7 mouse cellular contexts compared by ENCODE assay signal in genomic region chr10:115384221-115385017, GRCm38 (mm10). TPM values are rescaled to one million over a fixed set of nuclear protein-coding genes. Genes with fewer than 3 reads are reported as not detected.
DNase-seq lines count a peak whose midpoint lies in the region; ATAC-seq lines count a peak whose summit lies in the region.

Gene Thap2, minus strand, starts transcription at chr10:115384443.
Gene Zfc3h1, plus strand, starts transcription at chr10:115384959.

- H3K27ac ChIP-seq in embryonic facial prominence, embryonic 12.5 days = peak within 1 kb of the TSS; percentile 97
- H3K27ac ChIP-seq in limb, embryonic 11.5 days (replicated peaks; ENCODE audit: low read depth, low read length) = peak within 1 kb of the TSS; percentile 95
- H3K27ac ChIP-seq in midbrain, embryonic 14.5 days (replicated peaks; ENCODE audit: low read depth, low read length) = peak within 1 kb of the TSS; percentile 98

- DNase-seq in adrenal gland, postnatal 25 days = peak; percentile 96
- DNase-seq in heart, adult 11 months = peak; percentile 100
- peak; percentile 97 for DNase-seq in kidney, adult 18-20 months
- DNase-seq in limb, embryonic 11.5 days (ENCODE audit: low spot score) = peak; percentile 99
- peak; percentile 100 for DNase-seq in midbrain, embryonic 14.5 days
- peak; percentile 95 to 97 for DNase-seq in spleen, adult 18-20 months

- peaks cover 9% of the 10 kb centered on the region; the same call in 1 of the 2 replicates for H3K36me3 ChIP-seq in embryonic facial prominence, embryonic 12.5 days
- no peaks in the 10 kb centered on the region for H3K36me3 ChIP-seq in limb, embryonic 11.5 days (ENCODE audit: control insufficient read depth, insufficient read depth, low read length)
- H3K36me3 ChIP-seq in midbrain, embryonic 14.5 days (ENCODE audit: control insufficient read depth, insufficient read depth, low read length) = peaks cover 2% of the 10 kb centered on the region; the same call in 1 of the 2 replicates

- H3K9me3 ChIP-seq in embryonic facial prominence, embryonic 12.5 days = no peaks in the 10 kb centered on the region
- H3K9me3 ChIP-seq in limb, embryonic 11.5 days (ENCODE audit: control insufficient read depth, low read length) = no peaks in the 10 kb centered on the region
- no peaks in the 10 kb centered on the region for H3K9me3 ChIP-seq in midbrain, embryonic 14.5 days (ENCODE audit: control insufficient read depth, low read length)

- peaks cover 21% of the 10 kb centered on the region for H3K4me1 ChIP-seq in embryonic facial prominence, embryonic 12.5 days
- H3K4me1 ChIP-seq in limb, embryonic 11.5 days (ENCODE audit: control insufficient read depth, insufficient read depth, low read length) = peaks cover 5% of the 10 kb centered on the region; the same call in 1 of the 2 replicates
- H3K4me1 ChIP-seq in midbrain, embryonic 14.5 days (ENCODE audit: control insufficient read depth, insufficient read depth, low read length) = peaks cover 46% of the 10 kb centered on the region

- H3K27me3 ChIP-seq in embryonic facial prominence, embryonic 12.5 days = no peaks in the 10 kb centered on the region
- H3K27me3 ChIP-seq in limb, embryonic 11.5 days (ENCODE audit: control insufficient read depth, insufficient read depth, low read length) = no peaks in the 10 kb centered on the region
- no peaks in the 10 kb centered on the region for H3K27me3 ChIP-seq in midbrain, embryonic 14.5 days (ENCODE audit: control insufficient read depth, insufficient read depth, low read length)

- peak within 1 kb of the TSS; percentile 97 for H3K4me3 ChIP-seq in embryonic facial prominence, embryonic 12.5 days
- H3K4me3 ChIP-seq in limb, embryonic 11.5 days (ENCODE audit: low read depth, low read length) = peak within 1 kb of the TSS; percentile 97
- H3K4me3 ChIP-seq in midbrain, embryonic 14.5 days (replicated peaks; ENCODE audit: low read depth, low read length) = peak within 1 kb of the TSS; percentile 93

- ATAC-seq in embryonic facial prominence, embryonic 12.5 days (ENCODE audit: insufficient number of reproducible peaks, insufficient read depth, low FRiP score, low TSS enrichment) = peak; percentile 99
- ATAC-seq in limb, embryonic 11.5 days (ENCODE audit: insufficient number of reproducible peaks, low FRiP score, low TSS enrichment, low read depth) = peak; percentile 98
- ATAC-seq in midbrain, embryonic 14.5 days (ENCODE audit: low FRiP score, low TSS enrichment) = peak; percentile 97

- WGBS in embryonic facial prominence, embryonic 12.5 days = under 1% methylated on average over 64 of the region's 65 CpGs
- under 1% methylated on average over 65 of the region's 65 CpGs for WGBS in limb, embryonic 11.5 days
- WGBS in midbrain, embryonic 14.5 days = under 1% methylated on average over 65 of the region's 65 CpGs

- H3K9ac ChIP-seq in embryonic facial prominence, embryonic 12.5 days = peak within 1 kb of the TSS; percentile 95
- peak within 1 kb of the TSS; percentile 95 for H3K9ac ChIP-seq in limb, embryonic 11.5 days (ENCODE audit: low read length)
- H3K9ac ChIP-seq in midbrain, embryonic 14.5 days (replicated peaks; ENCODE audit: low read length) = peak within 1 kb of the TSS; percentile 89

- H3K4me2 ChIP-seq in embryonic facial prominence, embryonic 12.5 days (replicated peaks) = peak within 1 kb of the TSS; percentile 57
- peak within 1 kb of the TSS; percentile 68 for H3K4me2 ChIP-seq in limb, embryonic 11.5 days (ENCODE audit: low read depth, severe bottlenecking)
- H3K4me2 ChIP-seq in midbrain, embryonic 14.5 days (ENCODE audit: low read length) = peak within 1 kb of the TSS; percentile 81

RNA-seq across cellular contexts. Expression of gene Thap2, which starts in this region (rescaled TPM):
- 16.5 and 17.9 TPM in 2 replicates for total RNA-seq in adrenal gland, postnatal 25 days (2021)
- 30.6 and 31.8 TPM in 2 replicates for polyA plus RNA-seq in embryonic facial prominence, embryonic 12.5 days (2016; fragmentation: Nextera tagmentation; extraction: Ambion mirVana)
- polyA plus RNA-seq in limb, embryonic 11.5 days (2014; fragmentation: Nextera tagmentation; extraction: Ambion mirVana) = 21.3 and 21.7 TPM in 2 replicates
- polyA plus RNA-seq in midbrain, embryonic 14.5 days (2014; fragmentation: Nextera tagmentation; extraction: Ambion mirVana) = 24.5 and 27.3 TPM in 2 replicates

RNA-seq across cellular contexts. Expression of gene Zfc3h1, which starts in this region (rescaled TPM):
- total RNA-seq in adrenal gland, postnatal 25 days (2021) = 55.5 and 71.8 TPM in 2 replicates
- 26.0 and 28.2 TPM in 2 replicates for polyA plus RNA-seq in embryonic facial prominence, embryonic 12.5 days (2016; fragmentation: Nextera tagmentation; extraction: Ambion mirVana)
- polyA plus RNA-seq in limb, embryonic 11.5 days (2014; fragmentation: Nextera tagmentation; extraction: Ambion mirVana) = 28.2 and 28.3 TPM in 2 replicates
- polyA plus RNA-seq in midbrain, embryonic 14.5 days (2014; fragmentation: Nextera tagmentation; extraction: Ambion mirVana) = 25.4 and 28.6 TPM in 2 replicates

Comparison
In these comparisons a context has a peak if more than half of its experiments do, and no peak if none do; other contexts are left out.
1. Peak in every context shown above with its lines: DNase-seq, ATAC-seq, H3K4me3 ChIP-seq and H3K27ac ChIP-seq.